Mouse (Mus musculus): ENCODE measurements around the gene Nxnl2. TPM values are rescaled to one million over a fixed set of nuclear protein-coding genes. Genes with fewer than 3 reads are reported as not detected.

Gene Nxnl2
- total RNA-seq, 2 experiments from 2014 or later, result 0.44 TPM; not detected in 1

DNA sequence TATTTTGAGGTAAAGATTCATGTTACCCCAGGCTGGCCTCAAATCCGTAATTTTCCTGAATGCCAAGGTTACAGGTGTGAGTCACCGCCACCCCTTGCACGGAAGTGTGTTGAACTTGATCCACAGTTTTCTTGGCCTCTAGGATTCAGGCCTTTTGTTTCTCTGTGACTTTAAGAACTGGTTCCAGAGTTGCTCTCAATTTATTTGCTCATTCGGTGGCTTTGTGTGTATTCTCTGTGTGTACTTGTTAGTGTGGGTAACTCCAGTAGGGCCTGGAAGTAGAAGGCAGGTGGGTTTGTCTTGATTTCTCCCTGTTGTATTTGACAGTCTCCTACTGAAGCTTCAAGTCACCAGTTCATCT, 17.2 kb upstream of the Nxnl2 start:
- intact Hi-C loops (cut with DNase I), result no loop called here
- no peak for TF ChIP-seq CTCF (IDR thresholded peaks at IDR 0.05)
- Histone ChIP-seq H3K27ac (no peak overlapping the region), H3K4me3 (no peak overlapping the region)
- no peak for DNase-seq (ENCODE audit: extremely low spot score in 1 of 2, low spot score in 2 of 2)

DNA sequence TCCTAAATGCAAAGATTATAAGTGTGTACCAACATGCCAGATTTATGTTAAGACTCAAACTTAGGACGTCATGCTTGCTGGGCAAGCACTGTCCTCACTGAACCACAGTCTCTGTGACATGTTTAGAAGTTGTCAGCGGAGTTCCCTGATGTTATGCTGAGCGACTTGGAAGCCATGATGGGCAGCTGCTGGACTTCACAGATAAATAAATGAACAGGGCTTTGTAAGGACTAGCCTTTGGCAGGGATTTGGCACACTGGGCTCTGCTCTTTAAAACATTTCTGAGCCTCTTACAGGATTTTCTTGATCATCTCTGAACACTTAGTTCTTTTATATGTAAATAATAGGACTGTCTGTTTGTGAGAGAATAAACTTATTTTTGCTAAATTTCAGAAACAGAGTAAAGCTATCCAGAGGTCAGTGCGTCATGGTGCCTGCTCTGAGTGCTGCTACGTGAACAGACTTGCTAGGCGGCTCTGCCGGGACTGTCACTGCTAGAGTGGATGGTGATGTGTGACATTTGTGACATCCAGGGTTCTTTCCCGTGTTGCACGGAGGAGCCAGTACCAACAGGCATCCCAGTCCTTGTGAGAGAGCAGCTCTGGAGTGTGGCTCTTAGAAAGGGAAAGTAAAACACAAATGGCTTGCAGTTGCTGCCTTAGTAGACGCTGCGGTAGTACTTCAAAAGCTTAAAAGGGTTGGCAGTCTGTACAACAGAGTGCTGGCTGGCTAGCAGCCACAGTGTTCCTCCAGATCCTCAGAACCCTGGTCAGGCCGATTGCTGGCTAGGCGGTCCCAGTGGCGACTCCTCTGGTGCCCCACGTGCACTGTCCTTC, 15.4 kb upstream of the Nxnl2 start:
- no peak overlapping the region for H3K27ac ChIP-seq
- intact Hi-C loops (cut with DNase I), result no loop called here
- no peak for DNase-seq (ENCODE audit: extremely low spot score in 1 of 2, low spot score in 2 of 2)
- TF ChIP-seq CTCF (IDR thresholded peaks at IDR 0.05), result no peak
- no peak overlapping the region for H3K4me3 ChIP-seq

DNA sequence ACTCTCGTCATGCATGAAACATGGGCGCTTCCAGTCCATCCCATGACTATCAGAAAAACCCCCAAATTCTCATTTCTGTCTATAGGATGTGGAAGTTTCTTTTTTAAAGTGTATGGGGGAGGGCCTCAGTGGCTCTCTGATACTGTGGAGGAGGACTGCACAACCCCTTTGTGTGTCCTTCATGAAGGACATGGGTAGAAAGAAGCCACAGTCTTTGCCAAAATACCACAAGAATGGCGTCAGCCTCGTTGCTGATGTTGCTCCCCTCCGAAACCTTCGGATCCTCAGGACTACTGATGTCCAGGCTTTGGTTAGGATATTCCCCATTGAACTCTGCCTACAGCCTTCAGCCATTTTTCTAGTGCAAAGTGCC, 14.8 kb upstream of the Nxnl2 start:
- H3K27ac ChIP-seq, result no peak overlapping the region
- no peak overlapping the region for H3K4me3 ChIP-seq
- intact Hi-C loops (cut with DNase I), result no loop called here
- DNase-seq (ENCODE audit: extremely low spot score in 1 of 2, low spot score in 2 of 2), result no peak
- no peak for TF ChIP-seq CTCF (IDR thresholded peaks at IDR 0.05)

DNA sequence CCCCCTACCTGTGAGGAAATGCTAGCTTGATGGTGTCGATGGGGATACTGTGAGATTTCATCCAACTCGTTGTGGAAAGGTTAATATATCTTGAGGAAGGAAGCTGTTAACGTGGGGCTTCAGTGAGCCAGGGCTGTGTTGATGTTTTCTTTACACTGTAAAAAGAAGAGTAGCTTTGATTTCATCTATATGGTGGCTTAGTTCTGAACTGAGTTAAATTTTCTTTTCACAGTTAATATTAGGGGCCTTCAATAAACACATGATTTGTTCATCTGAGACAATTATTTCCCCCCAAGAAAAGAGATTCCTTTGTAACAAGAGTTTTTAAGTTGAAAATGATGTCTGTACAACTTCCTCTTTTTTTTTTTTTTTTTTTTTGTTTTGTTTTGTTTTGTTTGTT, 13.5 kb upstream of the Nxnl2 start:
- Histone ChIP-seq H3K4me3 (no peak overlapping the region), H3K27ac (no peak overlapping the region)
- no peak for TF ChIP-seq CTCF (IDR thresholded peaks at IDR 0.05)
- no peak for DNase-seq (ENCODE audit: extremely low spot score in 1 of 2, low spot score in 2 of 2)
- intact Hi-C loops (cut with DNase I), result no loop called here

DNA sequence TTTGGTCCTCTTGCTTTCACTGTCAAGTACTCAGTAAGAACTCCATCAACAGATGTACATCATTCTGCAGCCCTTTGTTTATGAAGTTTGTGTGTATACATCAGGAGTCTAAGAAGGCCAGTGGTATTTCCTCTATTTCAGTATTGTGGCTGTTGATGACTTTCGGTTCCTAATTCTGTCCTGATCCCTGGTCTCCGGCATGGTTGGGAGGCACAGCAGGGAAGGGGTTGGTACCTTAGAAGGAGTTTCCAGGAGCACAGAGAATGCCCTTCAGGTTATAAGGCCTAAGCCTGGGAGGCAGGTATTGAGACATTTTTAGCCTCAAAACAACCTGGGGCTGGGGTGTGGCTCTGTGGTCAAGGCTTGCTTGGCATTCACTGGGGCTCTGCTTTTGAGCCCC, 9.2 kb upstream of the Nxnl2 start:
- DNase-seq (ENCODE audit: extremely low spot score in 1 of 2, low spot score in 2 of 2), result no peak
- intact Hi-C loops (cut with DNase I), result loop anchor here (2.0 kb wide), 1 partner anchor 57 kb away; no protein-coding TSS in a partner anchor
- peak overlapping the region; percentile 28; the same call in 1 of the 2 replicates for H3K27ac ChIP-seq
- no peak overlapping the region for H3K4me3 ChIP-seq
- no peak for TF ChIP-seq CTCF (IDR thresholded peaks at IDR 0.05)

DNA sequence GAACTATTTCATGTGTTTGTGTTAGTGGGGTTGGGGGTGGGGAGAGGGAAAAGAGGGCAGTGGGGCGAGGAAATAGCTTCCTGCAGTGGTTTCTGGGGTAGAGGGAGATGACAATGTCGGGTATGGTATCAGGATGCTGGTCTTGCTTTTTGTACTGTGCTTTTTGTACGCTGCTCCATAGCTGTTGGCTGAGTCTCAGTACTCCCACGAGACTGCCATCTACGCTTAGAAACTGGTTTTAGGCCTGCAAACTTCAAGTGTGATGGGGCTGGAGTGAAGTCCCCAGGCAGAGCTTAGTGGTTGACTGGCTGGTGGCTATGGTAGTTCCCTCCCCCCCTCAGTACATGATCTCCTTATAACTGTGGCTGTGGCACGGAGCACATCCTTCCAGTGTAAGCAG, 8.6 kb upstream of the Nxnl2 start:
- no peak for DNase-seq (ENCODE audit: extremely low spot score in 1 of 2, low spot score in 2 of 2)

DNA sequence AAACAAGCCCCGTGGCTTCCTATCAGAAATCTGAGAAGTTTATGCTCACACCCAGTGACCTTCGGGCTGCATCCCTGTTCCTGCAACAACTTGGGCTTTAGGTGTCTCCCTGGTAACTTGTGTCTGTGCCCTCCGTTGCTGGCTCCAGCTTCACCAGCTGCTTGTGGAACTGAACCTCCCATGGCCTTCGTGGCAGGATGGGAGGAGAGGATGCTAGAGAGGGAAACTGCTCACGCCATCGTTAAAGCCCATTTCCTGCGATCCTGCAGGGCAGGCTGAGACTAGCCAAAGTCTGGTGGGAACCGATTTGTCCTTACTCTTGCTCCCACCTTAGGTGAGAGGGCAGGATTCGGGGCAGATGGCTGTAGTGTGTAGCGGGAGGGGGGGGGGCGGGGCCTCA, 4.1 kb upstream of the Nxnl2 start:
- Histone ChIP-seq H3K4me3 (no peak overlapping the region), H3K27ac (no peak overlapping the region)
- intact Hi-C loops (cut with DNase I), result no loop called here
- no peak for DNase-seq (ENCODE audit: extremely low spot score in 1 of 2, low spot score in 2 of 2)
- no peak for TF ChIP-seq CTCF (IDR thresholded peaks at IDR 0.05)

More for the DNA sequence above, 8.6 kb upstream of the Nxnl2 start:
- H3K4me3 ChIP-seq, result no peak overlapping the region
- H3K27ac ChIP-seq, result peak overlapping the region; percentile 28; the same call in 1 of the 2 replicates
- intact Hi-C loops (cut with DNase I), result loop anchor here (2.0 kb wide), 1 partner anchor 57 kb away; no protein-coding TSS in a partner anchor
- TF ChIP-seq CTCF (IDR thresholded peaks at IDR 0.05), result no peak

DNA sequence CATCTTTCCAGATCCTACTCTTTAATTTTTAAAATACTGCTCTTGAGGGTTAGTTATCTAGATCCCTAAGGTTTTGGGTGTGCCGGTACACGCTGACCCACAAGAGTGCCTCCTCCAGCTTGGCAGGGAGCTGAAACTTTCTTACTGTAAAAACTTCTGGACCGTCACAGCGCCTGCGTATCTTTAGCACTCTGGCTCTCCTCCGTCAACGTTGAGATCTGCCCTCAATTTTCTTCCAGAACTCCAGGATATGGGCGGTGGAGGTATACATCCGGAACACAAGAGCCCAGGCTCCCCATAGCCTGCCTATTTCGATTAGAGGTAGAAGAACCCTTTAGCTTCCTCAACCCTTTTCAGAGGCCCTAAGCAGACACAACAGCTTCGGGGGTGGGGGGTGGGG, 607 bp upstream of the Nxnl2 start:
- Histone ChIP-seq H3K4me3 (no peak overlapping the region), H3K27ac (no peak overlapping the region)
- intact Hi-C loops (cut with DNase I), result loop anchor here (2.0 to 5.0 kb wide), 2 partner anchors 71 to 223 kb away; no protein-coding TSS in a partner anchor
- TF ChIP-seq CTCF (IDR thresholded peaks at IDR 0.05), result no peak
- no peak for DNase-seq (ENCODE audit: extremely low spot score in 1 of 2, low spot score in 2 of 2)

DNA sequence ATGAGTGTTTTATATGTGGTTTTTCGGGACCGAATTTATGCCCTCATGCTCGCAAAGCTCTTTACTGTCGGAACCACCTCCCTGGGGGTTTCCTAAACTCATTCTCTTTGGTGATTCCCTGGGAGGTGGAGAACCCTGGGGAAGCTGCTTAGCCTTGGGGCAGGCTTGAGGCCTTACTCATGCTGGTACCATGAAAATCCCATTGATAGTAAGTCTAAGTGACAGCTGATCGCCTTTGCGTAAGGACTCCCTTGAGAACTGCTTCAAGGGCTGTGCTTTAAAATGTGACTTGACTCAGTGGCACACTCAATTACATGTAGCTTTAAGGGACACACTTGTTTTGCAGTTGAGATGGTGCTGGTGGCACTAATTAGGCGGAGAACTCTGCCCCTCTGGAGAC, 1.8 kb downstream of the Nxnl2 start:
- H3K27ac ChIP-seq, result no peak overlapping the region
- intact Hi-C loops (cut with DNase I), result loop anchor here (5.0 kb wide), 1 partner anchor 225 kb away; no protein-coding TSS in a partner anchor
- TF ChIP-seq CTCF (IDR thresholded peaks at IDR 0.05), result no peak
- no peak for DNase-seq (ENCODE audit: extremely low spot score in 1 of 2, low spot score in 2 of 2)
- no peak overlapping the region for H3K4me3 ChIP-seq

DNA sequence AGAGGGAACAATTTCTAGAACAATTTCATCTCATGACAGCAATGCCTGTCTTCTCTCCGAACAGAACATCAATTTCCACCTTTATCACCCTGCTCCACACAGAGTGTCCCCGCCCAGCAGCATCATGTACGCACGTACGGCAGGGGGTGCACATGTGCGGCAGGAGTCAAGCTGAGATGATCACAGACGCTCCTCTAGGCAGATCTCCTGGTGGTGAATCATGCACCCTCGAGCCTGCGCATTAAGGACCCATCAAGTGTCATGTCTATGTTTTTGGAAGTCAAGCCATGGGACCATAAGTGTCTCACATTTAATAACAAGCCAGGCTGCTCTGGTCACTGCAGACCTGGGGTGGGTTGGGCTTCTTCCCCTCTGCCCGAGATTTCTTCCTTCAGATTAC, 8.1 kb downstream of the Nxnl2 start:
- no peak overlapping the region for H3K27ac ChIP-seq
- no peak for DNase-seq (ENCODE audit: extremely low spot score in 1 of 2, low spot score in 2 of 2)
- intact Hi-C loops (cut with DNase I), result no loop called here
- no peak overlapping the region for H3K4me3 ChIP-seq
- TF ChIP-seq CTCF (IDR thresholded peaks at IDR 0.05), result no peak

DNA sequence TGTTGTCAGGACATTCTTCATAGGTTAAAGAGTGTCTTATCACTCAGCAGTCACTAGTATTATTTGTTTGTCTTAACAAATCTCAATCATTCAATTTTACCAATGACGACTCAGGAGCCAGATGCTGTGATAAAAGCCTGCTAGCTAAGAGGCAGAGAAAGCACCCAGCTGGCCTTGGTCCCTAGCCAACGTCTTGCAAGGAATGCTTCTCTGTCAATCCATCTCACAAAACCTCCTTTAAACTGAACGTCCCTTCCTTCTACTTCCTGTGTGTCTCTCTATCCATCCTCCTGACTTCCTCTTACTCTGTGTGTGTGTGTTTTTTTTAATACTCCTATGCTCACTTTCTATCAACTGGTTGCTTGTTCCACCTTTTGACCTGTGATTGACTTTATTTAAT, 8.5 kb downstream of the Nxnl2 start:
- Histone ChIP-seq H3K4me3 (no peak overlapping the region), H3K27ac (no peak overlapping the region)
- intact Hi-C loops (cut with DNase I), result no loop called here
- no peak for TF ChIP-seq CTCF (IDR thresholded peaks at IDR 0.05)
- no peak for DNase-seq (ENCODE audit: extremely low spot score in 1 of 2, low spot score in 2 of 2)

DNA sequence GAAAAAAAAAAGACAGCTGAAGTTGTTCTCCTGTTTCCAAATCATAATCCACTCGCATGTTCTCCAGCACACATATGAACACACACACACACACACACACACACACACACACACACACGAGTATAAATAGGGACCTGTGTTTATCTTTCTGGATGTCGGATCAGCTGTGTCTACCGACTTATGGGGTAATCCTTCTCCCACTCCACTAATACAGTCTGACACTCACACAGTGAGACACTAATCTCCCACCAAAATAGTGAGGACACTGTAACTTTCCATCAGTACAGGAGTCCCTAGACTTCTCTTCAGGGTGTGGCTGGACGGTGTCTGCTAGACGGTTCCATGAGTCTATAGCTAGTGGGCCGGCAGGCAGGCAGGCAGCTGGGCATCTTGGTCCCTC, 11.4 kb downstream of the Nxnl2 start:
- DNase-seq (ENCODE audit: extremely low spot score in 1 of 2, low spot score in 2 of 2), result no peak
- intact Hi-C loops (cut with DNase I), result no loop called here
- no peak for TF ChIP-seq CTCF (IDR thresholded peaks at IDR 0.05)
- Histone ChIP-seq H3K4me3 (no peak overlapping the region), H3K27ac (no peak overlapping the region)

DNA sequence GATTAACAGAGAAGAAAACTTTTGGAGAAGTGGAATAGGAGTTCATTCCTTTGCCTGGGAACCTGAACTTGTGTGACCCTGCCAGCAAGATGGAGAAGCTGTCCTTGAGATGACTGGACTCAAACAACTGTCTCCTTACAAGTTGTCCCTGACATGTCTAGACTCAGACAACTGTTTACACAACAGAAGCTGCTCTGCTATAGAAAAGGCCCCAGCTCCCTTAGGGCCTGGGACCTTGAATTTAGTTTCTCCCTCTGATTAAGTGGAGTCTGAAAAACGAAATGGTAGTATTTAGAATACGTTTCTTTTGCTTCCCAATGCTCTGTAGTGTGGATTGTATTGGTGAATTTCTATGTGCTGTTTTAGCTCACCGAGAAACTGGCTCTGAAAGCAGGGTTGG, 14.1 kb downstream of the Nxnl2 start:
- no peak for DNase-seq (ENCODE audit: extremely low spot score in 1 of 2, low spot score in 2 of 2)
- no peak for TF ChIP-seq CTCF (IDR thresholded peaks at IDR 0.05)
- intact Hi-C loops (cut with DNase I), result no loop called here
- no peak overlapping the region for H3K4me3 ChIP-seq
- H3K27ac ChIP-seq, result no peak overlapping the region
